Comparison of ENCODE assay signal across 22 mouse cellular contexts in the genomic region with DNA sequence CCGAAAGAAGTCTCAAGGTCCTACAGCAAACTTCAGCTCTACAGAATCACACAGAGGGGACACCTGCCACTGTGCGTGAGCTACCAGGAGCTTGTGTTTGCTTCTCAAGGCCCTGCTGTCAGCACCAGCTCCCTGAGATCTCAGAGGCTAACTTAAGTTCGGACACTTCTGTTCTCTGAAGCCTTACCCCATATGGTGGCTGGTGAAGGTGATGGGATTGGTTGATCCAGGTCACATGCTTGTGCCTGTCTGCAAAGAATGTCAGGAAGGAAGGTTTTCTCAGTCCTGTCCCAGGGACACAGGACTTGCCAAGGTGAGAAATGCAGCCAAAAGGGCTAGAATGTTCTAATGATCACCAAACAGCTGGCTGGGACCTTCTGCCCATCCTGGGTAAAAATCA.
DNase-seq lines count a peak whose midpoint lies in the region; ATAC-seq and TF ChIP-seq lines count a peak whose summit lies in the region.
"Had no signal": no experiment of that assay in that cellular context is flagged by ENCODE, and none has a peak within 500 bp of the region (broad histone marks: within the 10 kb centered on the region; RNA-seq: fewer than 3 reads in every experiment).

No protein-coding gene starts in this region.

- TF ChIP-seq EP300 in liver, embryonic 14.5 days (IDR thresholded peaks at IDR 0.05; ENCODE audit: low read depth): no peak

- 0 out of 2 replicates have a peak overlapping the region, but pooled peaks have one; percentile 6 for H3K27ac ChIP-seq in heart, embryonic 12.5 days (ENCODE audit: poor library complexity, severe bottlenecking)
- H3K27ac ChIP-seq in liver, embryonic 11.5 days (ENCODE audit: low read depth, low read length): peak overlapping the region; percentile 35; the same call in 1 of the 2 replicates
- H3K27ac ChIP-seq in bone marrow, adult 2 months (ENCODE audit: control insufficient read depth, insufficient read depth, low read depth, low read length, poor library complexity): peak overlapping the region; percentile 41; the same call in 1 of the 2 replicates
- H3K27ac ChIP-seq in liver, embryonic 14.5 days: peak overlapping the region; percentile 68
- H3K27ac ChIP-seq in forebrain, embryonic 11.5 days (ENCODE audit: low read depth, low read length): no peak overlapping the region
- H3K27ac ChIP-seq: neural tube, embryonic 12.5 days had no signal

- WGBS in heart, embryonic 12.5 days: 61% methylated on average over 3 of the region's 3 CpGs
- 77% methylated on average over 3 of the region's 3 CpGs for WGBS in liver, embryonic 11.5 days
- WGBS in bone marrow, adult 2 months: 77% methylated on average over 3 of the region's 3 CpGs
- 80% methylated on average over 3 of the region's 3 CpGs for WGBS in liver, embryonic 14.5 days (ENCODE audit: insufficient replicate concordance)
- WGBS in forebrain, embryonic 11.5 days: 90% methylated on average over 3 of the region's 3 CpGs

- peaks cover 57% of the 10 kb centered on the region for H3K4me1 ChIP-seq in heart, embryonic 12.5 days (replicated peaks)
- H3K4me1 ChIP-seq in liver, embryonic 11.5 days (replicated peaks; ENCODE audit: control insufficient read depth, insufficient read depth, low read length): peaks cover 54% of the 10 kb centered on the region
- H3K4me1 ChIP-seq in bone marrow, adult 2 months (ENCODE audit: control insufficient read depth, insufficient read depth, low read length): peaks cover 21% of the 10 kb centered on the region
- H3K4me1 ChIP-seq in liver, embryonic 14.5 days (replicated peaks; ENCODE audit: control insufficient read depth in 2 of 2, insufficient read depth in 2 of 2, low read length in 1 of 2): peaks cover 53 to 60% of the 10 kb centered on the region in 2 experiments
- no peaks in the 10 kb centered on the region for H3K4me1 ChIP-seq in forebrain, embryonic 11.5 days (replicated peaks; ENCODE audit: control insufficient read depth, insufficient read depth, low read length)

- no peak for TF ChIP-seq POLR2A in bone marrow, adult 2 months (IDR thresholded peaks at IDR 0.05; ENCODE audit: borderline replicate concordance, control insufficient read depth, low read depth, low read length)

- peaks cover 3% of the 10 kb centered on the region for H3K9me3 ChIP-seq in heart, embryonic 12.5 days (replicated peaks)
- no peaks in the 10 kb centered on the region for H3K9me3 ChIP-seq in liver, embryonic 11.5 days (ENCODE audit: control insufficient read depth, low read length)
- no peaks in the 10 kb centered on the region for H3K9me3 ChIP-seq in liver, embryonic 14.5 days (ENCODE audit: control insufficient read depth, low read length)
- H3K9me3 ChIP-seq in forebrain, embryonic 11.5 days (ENCODE audit: control insufficient read depth, low read length): no peaks in the 10 kb centered on the region

- no peak overlapping the region for H3K4me3 ChIP-seq in heart, embryonic 12.5 days
- H3K4me3 ChIP-seq in liver, embryonic 11.5 days (ENCODE audit: low read depth, low read length): no peak overlapping the region
- H3K4me3 ChIP-seq in bone marrow, adult 2 months (replicated peaks; ENCODE audit: control insufficient read depth, low read depth, low read length): no peak overlapping the region
- H3K4me3 ChIP-seq in liver, embryonic 14.5 days (ENCODE audit: insufficient read depth in 1 of 2, low read depth in 2 of 2, low read length in 2 of 2): no peak overlapping the region
- H3K4me3 ChIP-seq in forebrain, embryonic 11.5 days (ENCODE audit: low read depth, low read length): no peak overlapping the region
- H3K4me3 ChIP-seq: embryonic facial prominence, embryonic 13.5 days; gastrocnemius, adult 2 months; layer of hippocampus, adult 2 months; neural tube, embryonic 12.5 days had no signal

- no peaks in the 10 kb centered on the region for H3K36me3 ChIP-seq in heart, embryonic 12.5 days
- H3K36me3 ChIP-seq in liver, embryonic 11.5 days (ENCODE audit: control insufficient read depth, insufficient read depth, low read length): no peaks in the 10 kb centered on the region
- H3K36me3 ChIP-seq in liver, embryonic 14.5 days (replicated peaks; ENCODE audit: control insufficient read depth, insufficient read depth, low read depth): no peaks in the 10 kb centered on the region
- no peaks in the 10 kb centered on the region for H3K36me3 ChIP-seq in forebrain, embryonic 11.5 days (ENCODE audit: control insufficient read depth, insufficient read depth, low read length)
- H3K36me3 ChIP-seq: embryonic facial prominence, embryonic 13.5 days; neural tube, embryonic 12.5 days had no signal

- no peak for TF ChIP-seq CTCF in bone marrow, adult 2 months (IDR thresholded peaks at IDR 0.05; ENCODE audit: control insufficient read depth, insufficient read depth, low read length)
- no peak for TF ChIP-seq CTCF in liver, embryonic 14.5 days (IDR thresholded peaks at IDR 0.05; ENCODE audit: low read depth)

- ATAC-seq in heart, embryonic 12.5 days (ENCODE audit: insufficient number of reproducible peaks, low FRiP score): no peak
- no peak for ATAC-seq in liver, embryonic 11.5 days (replicated peaks; ENCODE audit: low FRiP score)
- no peak for ATAC-seq in liver, embryonic 14.5 days (ENCODE audit: insufficient read depth)
- ATAC-seq in forebrain, embryonic 11.5 days (replicated peaks; ENCODE audit: low FRiP score): no peak
- ATAC-seq: lung, postnatal 0 days; Patski had no signal

- no peak overlapping the region for H3K9ac ChIP-seq in heart, embryonic 12.5 days
- no peak overlapping the region for H3K9ac ChIP-seq in liver, embryonic 11.5 days (ENCODE audit: low read depth, low read length)
- H3K9ac ChIP-seq in liver, embryonic 14.5 days (replicated peaks): peak overlapping the region; percentile 8; the same call in 1 of the 2 replicates
- H3K9ac ChIP-seq in forebrain, embryonic 11.5 days (ENCODE audit: low read length): no peak overlapping the region
- H3K9ac ChIP-seq: embryonic facial prominence, embryonic 13.5 days; forebrain, postnatal 0 days; neural tube, embryonic 12.5 days had no signal

- no peak overlapping the region for H3K4me2 ChIP-seq in heart, embryonic 12.5 days
- no peak overlapping the region for H3K4me2 ChIP-seq in liver, embryonic 11.5 days
- no peak overlapping the region for H3K4me2 ChIP-seq in liver, embryonic 14.5 days (ENCODE audit: low read depth)
- no peak overlapping the region for H3K4me2 ChIP-seq in forebrain, embryonic 11.5 days (ENCODE audit: low read depth, low read length, severe bottlenecking)
- H3K4me2 ChIP-seq: embryonic facial prominence, embryonic 13.5 days; neural tube, embryonic 12.5 days had no signal

- DNase-seq in heart, adult 9 months (ENCODE audit: low spot score in 2 of 2): no peak
- DNase-seq in liver, embryonic 11.5 days (ENCODE audit: low spot score): no peak
- DNase-seq in liver: no peak
- DNase-seq in liver, embryonic 14.5 days (ENCODE audit: low read depth in 3 of 3, low spot score in 3 of 3): no peak
- no peak for DNase-seq in forebrain, embryonic 11.5 days (ENCODE audit: low spot score)
- DNase-seq in left cerebral cortex, adult 9 months (ENCODE audit: low spot score in 2 of 2): no peak
- DNase-seq: adrenal gland, postnatal 25 days; cerebellum, adult 8-10 months; forebrain, postnatal 0 days; gastrocnemius, adult 2 months; heart, postnatal 4 days; kidney, adult 2 months; left cerebral cortex, postnatal 4 days; right cerebral cortex, postnatal 4 days; thymus, postnatal 36 days had no signal

- no peaks in the 10 kb centered on the region for H3K27me3 ChIP-seq in heart, embryonic 12.5 days (replicated peaks)
- H3K27me3 ChIP-seq in liver, embryonic 11.5 days (replicated peaks; ENCODE audit: control insufficient read depth, insufficient read depth, low read length): no peaks in the 10 kb centered on the region
- no peaks in the 10 kb centered on the region for H3K27me3 ChIP-seq in liver, embryonic 14.5 days (ENCODE audit: control insufficient read depth, insufficient read depth, low read length)
- no peaks in the 10 kb centered on the region for H3K27me3 ChIP-seq in forebrain, embryonic 11.5 days (ENCODE audit: control insufficient read depth, insufficient read depth, low read length)
- H3K27me3 ChIP-seq: embryonic facial prominence, embryonic 13.5 days; neural tube, embryonic 12.5 days had no signal
